Mouse (Mus musculus) small intestine, adult 2 months (tissue): ENCODE measurements around the gene Cfap36. TPM values are rescaled to one million over a fixed set of nuclear protein-coding genes. Genes with fewer than 3 reads are reported as not detected.

Source experiments
- H3K27ac ChIP-seq: fragments of 200-500 bp; 2 replicates; pipeline ENCODE4 v1.5.1; 2012; ENCODE audit warnings: low read depth, low read length, control low read depth, inconsistent platforms; ENCODE audit not compliant: insufficient read depth
- H3K27me3 ChIP-seq: fragments of 200-500 bp; 2 replicates; pipeline ENCODE4 v1.6.1; 2012; ENCODE audit warnings: mild to moderate bottlenecking, moderate library complexity, low read length, inconsistent platforms; ENCODE audit not compliant: control insufficient read depth, insufficient read depth
- H3K36me3 ChIP-seq: fragments of 200-500 bp; 2 replicates; pipeline ENCODE4 v1.6.1; 2012; ENCODE audit warnings: mild to moderate bottlenecking, low read length, control low read depth, inconsistent platforms; ENCODE audit not compliant: control insufficient read depth, insufficient read depth
- H3K4me1 ChIP-seq: fragments of 200-500 bp; 2 replicates; pipeline ENCODE4 v1.6.1; 2012; ENCODE audit warnings: low read length, inconsistent platforms, mixed read lengths; ENCODE audit not compliant: control insufficient read depth, insufficient read depth, insufficient read length
- H3K4me3 ChIP-seq: fragments of 200-500 bp; 2 replicates; pipeline ENCODE4 v1.5.1; 2012; ENCODE audit warnings: low read depth, mild to moderate bottlenecking, control low read depth, inconsistent platforms, low read length, moderate library complexity
- CTCF ChIP-seq: fragments of 200-500 bp; IDR thresholded peaks from 2 replicates; pipeline ENCODE4 v1.5.1; 2012; ENCODE audit warnings: low read depth, mild to moderate bottlenecking, control low read depth, inconsistent platforms, low read length, moderate library complexity, mixed read lengths; ENCODE audit not compliant: insufficient replicate concordance, insufficient read length; ENCODE audit errors: extremely low read depth
- POLR2A ChIP-seq: fragments of 200-500 bp; IDR thresholded peaks from 2 replicates; pipeline ENCODE4 v1.6.1; 2012; ENCODE audit warnings: low read depth, mild to moderate bottlenecking, control low read depth, inconsistent platforms, low read length, moderate library complexity
- WGBS: fragments of 180-500 bp; shearing (Covaris S2); methylation state at CpG from one replicate; pipeline ENCODE4 v1.1.7; 2018; 5-methylcytosine and 5-hydroxymethylcytosine counted together
- polyA plus RNA-seq: library from polyadenylated mRNA; depleted of rRNA; stranded (reverse); fragments of >200 nt; gene quantifications from 2 replicates; pipeline ENCODE4 v1.2.3, GENCODE M21; 2012

Cfap36 gene
- polyA plus RNA-seq, 1 experiment: 0.33 TPM

- H3K36me3 ChIP-seq: peaks cover 29% of the 10 kb centered on the region
- TF ChIP-seq POLR2A (no peak), CTCF (no peak)
- WGBS: 90% methylated on average over 2 of the region's 2 CpGs
Observed at GRCm38 (mm10) chr11:29228957-29229356, 18.3 kb downstream of the Cfap36 start.

GRCm38 (mm10) chr11:29224754-29225153 is 22.5 kb downstream of the Cfap36 start:
- H3K27ac ChIP-seq: no peak overlapping the region
- H3K36me3 ChIP-seq: peaks cover 53% of the 10 kb centered on the region
- no peak overlapping the region for H3K4me3 ChIP-seq
- no peaks in the 10 kb centered on the region for H3K4me1 ChIP-seq
- WGBS: 82% methylated on average over 2 of the region's 2 CpGs
- no peaks in the 10 kb centered on the region for H3K27me3 ChIP-seq
- TF ChIP-seq POLR2A (no peak), CTCF (no peak)

More at GRCm38 (mm10) chr11:29228957-29229356, 18.3 kb downstream of the Cfap36 start:
- H3K4me1 ChIP-seq: no peaks in the 10 kb centered on the region
- H3K4me3 ChIP-seq: no peak overlapping the region
- no peaks in the 10 kb centered on the region for H3K27me3 ChIP-seq
- no peak overlapping the region for H3K27ac ChIP-seq

- Histone ChIP-seq H3K4me3 (no peak overlapping the region), H3K4me1 (no peaks in the 10 kb centered on the region), H3K27ac (no peak overlapping the region), H3K36me3 (peaks cover 50% of the 10 kb centered on the region), H3K27me3 (no peaks in the 10 kb centered on the region)
- WGBS: 71% methylated on average over 5 of the region's 5 CpGs
- no peak for TF ChIP-seq POLR2A
- no peak for TF ChIP-seq CTCF
Observed at GRCm38 (mm10) chr11:29222310-29222709, 24.9 kb downstream of the Cfap36 start.

GRCm38 (mm10) chr11:29219055-29219454 is 28.2 kb downstream of the Cfap36 start:
- no peaks in the 10 kb centered on the region for H3K27me3 ChIP-seq
- no peak overlapping the region for H3K4me3 ChIP-seq
- peaks cover 56% of the 10 kb centered on the region for H3K36me3 ChIP-seq
- TF ChIP-seq CTCF (no peak), POLR2A (no peak)
- H3K27ac ChIP-seq: no peak overlapping the region
- no peaks in the 10 kb centered on the region for H3K4me1 ChIP-seq

GRCm38 (mm10) chr11:29216196-29216595 is 31.0 kb downstream of the Cfap36 start:
- H3K36me3 ChIP-seq: peaks cover 51% of the 10 kb centered on the region
- WGBS: 90% methylated on average over 2 of the region's 2 CpGs
- TF ChIP-seq POLR2A (no peak), CTCF (no peak)
- H3K4me1 ChIP-seq: no peaks in the 10 kb centered on the region
- no peaks in the 10 kb centered on the region for H3K27me3 ChIP-seq
- H3K27ac ChIP-seq: no peak overlapping the region
- no peak overlapping the region for H3K4me3 ChIP-seq

- Histone ChIP-seq H3K36me3 (peaks cover 35% of the 10 kb centered on the region), H3K27me3 (no peaks in the 10 kb centered on the region), H3K4me3 (no peak overlapping the region), H3K4me1 (no peaks in the 10 kb centered on the region), H3K27ac (no peak overlapping the region)
- no peak for TF ChIP-seq POLR2A
- TF ChIP-seq CTCF: no peak
- 92% methylated on average over 2 of the region's 2 CpGs for WGBS
Observed at GRCm38 (mm10) chr11:29209774-29210173, 37.4 kb downstream of the Cfap36 start.

- Histone ChIP-seq H3K36me3 (peaks cover 39% of the 10 kb centered on the region), H3K27ac (no peak overlapping the region), H3K4me3 (no peak overlapping the region), H3K4me1 (no peaks in the 10 kb centered on the region), H3K27me3 (no peaks in the 10 kb centered on the region)
- 76% methylated on average over 5 of the region's 5 CpGs for WGBS
- no peak for TF ChIP-seq CTCF
- TF ChIP-seq POLR2A: no peak
Observed at GRCm38 (mm10) chr11:29203653-29204052, 43.6 kb downstream of the Cfap36 start.
